Mouse (Mus musculus): Measurements from ENCODE around the gene Ddi1.
"Not testable (repeated sequence)": the region's sequence is repeated elsewhere in the genome, so short reads cannot be mapped to it uniquely, and the experiment has no call there.

The Ddi1 gene

DNA sequence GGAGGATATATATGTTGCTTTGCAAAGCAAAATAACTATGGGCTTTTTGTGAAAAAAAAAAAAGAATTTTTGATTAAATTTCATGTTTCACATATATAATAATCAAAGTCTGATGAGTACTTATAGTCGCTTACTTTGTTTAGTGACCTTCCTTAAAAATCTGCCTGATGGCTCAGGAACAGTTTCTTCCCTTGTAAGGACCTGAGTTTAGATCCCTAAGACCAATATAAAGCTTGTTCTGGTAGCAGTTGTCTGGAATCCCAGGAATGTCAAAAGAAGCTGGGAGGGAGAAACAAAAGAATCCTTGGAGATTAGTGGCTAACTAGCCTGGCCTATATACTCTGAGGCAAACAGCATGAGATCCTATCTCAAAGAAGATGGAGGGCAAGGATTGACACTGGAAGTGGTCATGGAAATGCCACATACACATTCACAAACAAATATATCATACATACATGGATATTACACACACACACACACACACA, at the start of gene Ddi1:
Gene Ddi1 (minus strand): TSS at position 51 of the 485 bp plus-strand sequence.
- no peak for DNase-seq (ENCODE audit: low read depth, low spot score)

- no peak for DNase-seq (ENCODE audit: low read depth, low spot score)
Observed at GRCm38 (mm10) chr9:6317114-6317513, 47.5 kb upstream of the Ddi1 start.

DNA sequence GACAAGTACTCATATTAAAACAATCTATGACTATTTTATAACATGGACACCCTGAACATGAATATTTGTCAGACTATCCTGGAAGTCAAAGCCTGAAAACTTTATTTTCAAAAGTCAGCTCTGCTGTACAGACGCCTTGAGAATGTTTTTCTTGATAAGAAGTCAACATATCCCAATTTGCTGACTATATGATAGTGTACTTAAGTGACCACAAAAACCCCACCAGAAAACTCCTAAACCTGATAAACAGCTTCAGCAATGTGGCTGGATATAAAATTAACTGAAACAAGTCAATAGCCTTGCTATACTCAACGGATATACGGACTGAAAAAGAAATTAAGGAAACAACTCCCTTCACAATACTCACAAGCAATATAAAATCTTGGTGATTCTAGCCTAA, 36.2 kb upstream of the Ddi1 start:
- no peak for DNase-seq (ENCODE audit: low read depth, low spot score)

- no peak for DNase-seq (ENCODE audit: low read depth, low spot score)
Observed at GRCm38 (mm10) chr9:6304590-6304989, 34.9 kb upstream of the Ddi1 start.

DNA sequence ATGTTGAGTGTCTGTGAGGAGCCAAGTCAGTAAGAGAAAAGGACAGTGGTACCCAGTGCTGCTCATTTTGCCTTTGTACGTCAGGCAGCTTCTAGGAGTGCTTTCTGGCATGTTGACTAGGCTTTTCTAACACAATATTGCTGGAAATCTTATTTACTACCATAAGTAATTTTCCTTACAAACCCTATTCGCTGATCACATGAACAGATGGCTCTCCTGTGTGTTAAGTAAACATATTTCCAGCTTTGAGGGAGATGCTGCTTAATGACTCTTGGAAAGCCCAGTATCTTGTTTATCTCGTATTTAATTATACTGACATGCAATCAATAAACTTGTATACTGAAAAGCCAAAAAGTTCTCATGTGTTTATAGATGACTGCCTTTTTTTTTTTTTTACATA, 32.4 kb upstream of the Ddi1 start:
- DNase-seq (ENCODE audit: low read depth, low spot score) = no peak

DNA sequence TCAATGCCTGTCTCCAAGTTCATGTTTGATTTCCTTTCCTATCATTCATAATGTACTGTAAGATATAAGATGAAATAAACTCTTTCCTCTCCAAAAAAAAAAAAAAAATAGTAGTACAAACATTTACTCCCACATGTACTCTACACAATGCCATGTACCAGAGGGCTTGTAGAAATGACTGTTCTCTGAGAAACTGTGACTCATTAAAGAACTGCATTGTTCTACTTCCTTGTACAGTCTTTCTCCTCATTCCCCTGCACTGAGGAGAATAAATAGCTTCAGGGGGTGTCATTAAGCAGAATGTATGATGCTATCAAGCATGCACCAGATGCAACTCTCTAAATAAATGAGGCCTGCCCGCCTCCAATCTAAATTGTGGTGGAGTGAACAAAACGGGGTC, 28.9 kb upstream of the Ddi1 start:
- no peak for DNase-seq (ENCODE audit: low read depth, low spot score)

- DNase-seq (ENCODE audit: low read depth, low spot score) = no peak
Observed at GRCm38 (mm10) chr9:6289211-6289696, 19.6 kb upstream of the Ddi1 start.

DNA sequence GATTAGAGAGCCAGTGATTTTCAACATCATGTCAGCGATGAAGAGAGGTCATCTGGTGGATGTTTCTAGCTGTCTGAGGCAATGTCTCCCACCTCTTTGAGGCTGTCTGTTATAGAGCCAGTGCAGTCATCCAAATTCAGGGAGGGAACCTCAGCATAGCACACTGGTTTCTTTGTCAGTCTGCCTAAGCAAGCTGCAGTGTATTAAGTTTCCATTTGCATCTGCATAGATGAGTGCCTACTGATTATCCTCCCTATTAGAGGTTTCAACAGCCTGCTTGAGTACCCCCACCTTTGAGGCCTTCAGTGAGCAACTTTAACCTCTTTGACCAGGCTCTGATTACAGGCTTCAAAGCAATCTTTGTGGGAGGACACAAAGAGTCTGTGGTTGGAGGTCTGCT, 17.1 kb upstream of the Ddi1 start:
- DNase-seq (ENCODE audit: low read depth, low spot score) = no peak

GRCm38 (mm10) chr9:6277526-6277925, 7.9 kb upstream of the Ddi1 start:
- no peak for DNase-seq (ENCODE audit: low read depth, low spot score)

- no peak for DNase-seq (ENCODE audit: low read depth, low spot score)
Observed at GRCm38 (mm10) chr9:6276395-6276794, 6.7 kb upstream of the Ddi1 start.

GRCm38 (mm10) chr9:6264820-6265219, 4.8 kb downstream of the Ddi1 start:
- no peak for DNase-seq (ENCODE audit: low read depth, low spot score)

DNA sequence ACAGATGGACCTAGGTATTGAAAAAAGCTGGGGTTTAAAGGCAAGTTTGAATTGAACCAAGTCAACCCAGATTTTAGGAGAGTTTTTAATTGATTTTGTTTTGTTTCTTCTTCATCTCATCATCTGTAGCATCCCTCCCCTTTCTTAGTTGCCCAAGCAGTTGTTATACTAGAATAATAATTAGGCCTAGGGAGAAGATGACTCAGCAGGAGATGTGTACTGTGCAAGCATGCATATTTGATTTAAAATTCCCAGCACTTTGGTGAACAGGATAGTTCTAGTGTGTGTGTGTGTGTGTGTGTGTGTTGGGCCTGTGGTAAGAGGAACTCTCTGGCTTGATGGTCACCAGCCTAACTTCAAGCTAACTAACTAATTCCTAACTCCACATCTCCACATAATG, 12.6 kb downstream of the Ddi1 start:
- no peak for DNase-seq (ENCODE audit: low read depth, low spot score)

GRCm38 (mm10) chr9:6251990-6252389, 17.7 kb downstream of the Ddi1 start:
- no peak for DNase-seq (ENCODE audit: low read depth, low spot score)

DNA sequence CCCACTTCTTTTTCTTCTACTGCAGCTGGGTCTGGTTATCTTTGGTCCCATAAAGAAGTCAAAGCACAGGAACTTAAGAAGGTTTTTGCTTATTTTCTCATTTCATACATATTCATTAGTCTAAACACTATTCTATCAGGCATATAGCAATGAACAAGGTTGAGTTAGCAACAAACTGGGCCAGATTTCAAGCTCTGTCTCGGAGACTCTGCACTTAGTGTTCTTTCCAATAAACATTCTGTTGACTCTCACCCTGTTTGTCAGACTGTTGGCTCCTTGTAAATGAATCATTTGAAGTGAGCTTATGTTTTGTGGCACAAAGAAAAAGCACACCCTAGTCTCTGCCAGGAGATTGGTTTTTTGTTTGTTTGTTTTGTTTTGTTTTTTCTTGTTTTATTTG, 19.3 kb downstream of the Ddi1 start:
- peak; percentile 40 for DNase-seq (ENCODE audit: low read depth, low spot score)

- not testable (repeated sequence) for DNase-seq (ENCODE audit: low read depth, low spot score)
Observed at GRCm38 (mm10) chr9:6235982-6236381, 33.7 kb downstream of the Ddi1 start.

GRCm38 (mm10) chr9:6217505-6217904, 52.1 kb downstream of the Ddi1 start:
- DNase-seq (ENCODE audit: low read depth, low spot score) = no peak

- no peak for DNase-seq (ENCODE audit: low read depth, low spot score)
Observed at GRCm38 (mm10) chr9:6212862-6213261, 56.8 kb downstream of the Ddi1 start.

Measured in brain, embryonic 18.5 days (tissue).